Mouse (Mus musculus) heart, postnatal 25 days (tissue): Measurements from ENCODE around the gene C1galt1. TPM values are rescaled to one million over a fixed set of nuclear protein-coding genes. Genes with fewer than 3 reads are reported as not detected.

Experiments used
- DNase-seq: peaks from one replicate; pipeline ENCODE4 v3.0.0; 2022; ENCODE audit warnings: low spot score
- intact Hi-C: fragments of 180-260 bp; cut with DNase I; formaldehyde crosslinking; loops from one replicate; pipeline ENCODE4 v1.15.1; 2025
- total RNA-seq, 2 experiments: library from RNA; stranded (reverse); gene quantifications; 2 replicates each; pipeline ENCODE4 v1.2.3; 2021

The C1galt1 gene
- total RNA-seq, 2 experiments from 2014 or later, result 14.6 to 16.2 TPM

DNA sequence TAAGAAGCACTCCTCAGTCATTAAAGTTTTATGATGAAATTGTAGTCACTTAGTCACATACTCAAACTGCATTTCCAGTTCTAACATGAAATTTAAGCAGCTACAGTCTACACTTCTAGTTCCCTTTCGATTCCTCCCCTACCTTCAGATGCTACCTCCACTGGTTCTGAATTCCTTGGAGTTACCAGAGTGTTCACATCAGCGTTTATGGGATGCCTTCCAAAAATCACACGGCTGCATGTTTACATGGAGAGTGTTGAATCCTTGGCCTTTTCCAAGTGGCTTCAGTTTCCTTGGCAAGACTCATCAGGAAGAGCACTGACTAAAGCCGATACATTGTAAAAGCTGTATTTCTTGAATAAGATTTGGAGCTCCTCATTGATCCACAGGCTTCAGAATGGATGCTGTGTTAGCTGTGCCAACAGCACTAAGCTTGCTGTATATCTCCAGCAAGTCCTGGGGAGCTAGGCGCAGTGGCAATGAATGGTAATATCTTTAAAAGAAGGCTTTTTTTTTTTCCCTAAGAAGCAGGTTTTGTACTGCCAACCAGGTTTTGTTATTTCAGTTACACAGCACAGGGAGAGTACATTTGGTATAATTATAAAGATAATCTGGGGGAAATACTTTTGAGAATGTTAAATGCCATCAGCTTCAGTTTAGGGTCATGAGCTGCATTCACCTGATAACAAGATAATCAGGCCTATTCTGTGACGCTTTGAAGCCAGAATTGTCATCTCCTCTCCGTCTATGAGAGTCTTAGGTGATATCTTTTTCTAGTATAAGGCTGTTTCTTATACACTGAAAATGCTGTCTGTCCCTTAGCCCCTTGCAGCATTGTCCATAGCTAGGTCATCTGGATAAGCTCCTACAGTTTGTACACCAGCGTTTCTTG, 13.0 kb downstream of the C1galt1 start:
- DNase-seq, result no peak
- intact Hi-C loops, result no loop called here

DNA sequence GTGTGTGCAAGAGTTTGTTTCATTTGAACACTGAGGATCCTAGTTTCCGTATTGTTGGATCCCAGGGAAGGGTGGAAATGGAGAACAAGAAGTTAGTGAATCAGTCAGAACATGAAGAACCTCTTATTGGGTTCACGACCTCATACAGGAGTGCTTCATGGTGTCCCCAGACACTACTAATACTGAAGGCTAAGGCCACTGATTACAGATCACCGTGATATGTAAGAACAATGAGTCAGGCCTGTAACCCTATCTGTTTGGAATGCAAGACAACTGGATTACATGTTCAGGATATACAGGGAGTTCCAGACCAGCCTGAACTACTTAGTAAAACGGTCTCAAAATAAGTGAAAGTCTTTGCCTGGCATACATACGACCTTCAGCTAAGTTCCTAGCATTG, 13.9 kb downstream of the C1galt1 start:
- no peak for DNase-seq
- intact Hi-C loops, result no loop called here

DNA sequence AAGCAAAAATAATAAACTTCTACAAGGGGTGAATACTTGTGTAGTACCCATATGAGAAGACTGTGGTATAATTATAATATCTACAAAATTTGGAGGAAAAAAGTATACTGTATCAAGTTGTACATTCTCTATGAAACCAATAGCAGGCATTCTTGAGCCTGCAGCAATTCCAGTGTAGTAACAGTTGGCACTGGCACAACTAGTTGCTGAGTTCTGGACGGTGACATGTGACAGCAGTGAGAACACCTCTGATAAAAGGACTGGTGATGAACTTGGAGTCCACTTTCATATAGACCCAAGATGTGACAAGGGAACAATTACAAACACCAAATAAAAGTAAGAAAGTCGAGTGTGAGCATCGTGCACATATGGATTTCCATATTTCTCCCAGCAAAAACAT, 14.5 kb downstream of the C1galt1 start:
- intact Hi-C loops, result no loop called here
- no peak for DNase-seq

DNA sequence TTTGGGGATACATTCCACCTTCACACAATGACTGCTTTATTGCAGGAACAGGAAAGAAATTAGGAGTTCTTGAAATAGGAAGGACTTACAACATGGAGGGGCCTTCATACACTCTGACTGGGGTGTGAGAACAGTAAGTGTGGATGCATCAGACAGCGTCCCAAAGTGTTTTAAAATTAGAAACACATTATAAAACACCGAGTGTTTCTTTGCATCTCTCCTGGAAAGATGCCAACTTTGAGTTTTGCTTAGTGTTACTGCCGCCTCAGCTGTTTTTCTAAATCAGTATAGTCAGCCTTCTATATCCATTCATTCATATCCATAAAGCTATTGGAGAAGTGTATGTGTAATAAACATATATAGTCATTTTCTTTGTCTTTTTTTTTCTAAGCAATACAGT, 16.4 kb downstream of the C1galt1 start:
- DNase-seq, result no peak
- intact Hi-C loops, result no loop called here

DNA sequence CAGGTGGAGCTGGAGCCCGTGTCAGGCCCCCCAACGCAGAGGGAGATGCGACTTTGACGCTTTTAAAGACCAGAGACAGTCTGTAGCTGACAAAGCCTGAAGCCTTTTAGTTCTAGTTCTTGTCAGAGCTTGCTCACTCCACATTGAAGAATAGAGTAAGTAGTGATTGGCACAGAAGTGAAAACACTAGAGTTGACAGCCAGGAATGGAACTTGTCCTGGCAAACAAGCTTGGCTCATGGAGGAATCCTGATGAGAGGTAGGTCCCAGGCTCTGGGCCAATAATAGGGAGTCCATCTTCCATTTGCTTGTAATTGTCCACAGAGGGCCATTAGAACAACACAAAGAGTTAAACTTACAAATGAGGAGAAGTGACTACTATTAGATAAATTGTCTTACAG, 18.7 kb downstream of the C1galt1 start:
- no peak for DNase-seq
- intact Hi-C loops, result no loop called here

DNA sequence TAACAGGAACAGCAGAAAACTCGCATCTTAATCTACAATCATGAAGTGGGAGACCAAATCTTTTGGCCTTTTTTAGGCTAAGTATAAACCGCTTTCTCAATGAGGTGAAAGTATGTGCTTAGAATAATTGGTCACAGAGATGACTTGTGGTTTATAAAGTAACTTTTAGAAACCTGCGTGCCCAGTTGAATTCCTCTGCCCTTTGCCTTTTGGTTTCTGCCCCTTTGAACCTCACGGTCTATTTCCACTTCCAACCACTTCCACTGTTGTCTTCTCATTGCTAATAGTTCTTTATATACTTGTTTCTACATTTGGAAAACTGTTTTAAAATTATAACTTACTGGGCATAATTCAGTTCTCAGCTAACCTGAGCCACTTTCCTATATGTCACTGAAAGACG, 32.2 kb downstream of the C1galt1 start:
- intact Hi-C loops, result no loop called here
- no peak for DNase-seq

DNA sequence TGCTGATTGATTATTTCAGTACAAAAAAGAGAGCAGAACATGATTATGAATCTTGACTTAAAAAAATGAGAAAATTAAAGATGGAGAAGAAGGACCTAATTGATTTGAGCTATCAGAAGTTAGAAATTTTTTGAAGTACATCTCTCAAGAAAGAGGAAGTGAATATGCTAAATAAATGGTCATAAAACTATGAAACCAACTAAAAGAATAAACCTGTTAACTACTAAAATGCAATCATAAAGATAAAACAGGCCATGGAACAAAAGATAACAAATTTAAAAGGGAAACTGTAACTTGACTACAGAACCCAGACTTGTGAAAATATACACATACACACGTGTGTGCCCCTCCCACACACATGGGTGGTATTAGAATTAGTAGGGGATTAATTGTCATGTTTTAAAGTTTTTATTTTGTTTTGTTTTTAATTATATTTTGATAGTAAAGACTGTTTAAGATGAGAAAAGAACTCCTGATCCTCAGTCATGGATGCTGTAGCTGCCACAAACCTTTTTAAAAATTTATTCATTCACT, 37.0 kb downstream of the C1galt1 start:
- intact Hi-C loops, result loop anchor here (5.0 kb wide), 1 partner anchor 39 kb away; the partner anchor contains the start of gene C1galt1

DNA sequence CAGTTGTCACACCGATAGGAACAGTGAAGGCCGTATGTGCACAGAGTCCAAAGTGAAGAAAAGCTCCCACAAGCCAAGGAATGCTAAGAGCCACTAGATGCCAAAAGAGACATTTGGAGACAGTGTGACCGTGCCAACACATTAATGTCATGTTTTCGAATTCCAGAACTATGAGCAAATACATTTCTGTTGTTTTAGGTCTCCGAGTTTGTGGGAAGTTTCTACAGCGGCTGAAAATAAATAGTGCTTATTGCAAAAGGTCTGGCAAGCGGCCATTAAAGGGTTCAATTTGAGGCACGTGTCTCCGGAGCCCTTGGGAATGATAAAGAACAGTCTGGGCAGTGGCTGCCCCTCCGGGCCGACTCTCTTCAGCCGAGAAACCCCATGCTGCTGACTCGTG, 37.9 kb downstream of the C1galt1 start:
- DNase-seq, result peak; percentile 33
- intact Hi-C loops, result loop anchor here (5.0 kb wide), 1 partner anchor 40 kb away; the partner anchor contains the start of gene C1galt1

More for the DNA sequence above, 37.0 kb downstream of the C1galt1 start:
- no peak for DNase-seq

DNA sequence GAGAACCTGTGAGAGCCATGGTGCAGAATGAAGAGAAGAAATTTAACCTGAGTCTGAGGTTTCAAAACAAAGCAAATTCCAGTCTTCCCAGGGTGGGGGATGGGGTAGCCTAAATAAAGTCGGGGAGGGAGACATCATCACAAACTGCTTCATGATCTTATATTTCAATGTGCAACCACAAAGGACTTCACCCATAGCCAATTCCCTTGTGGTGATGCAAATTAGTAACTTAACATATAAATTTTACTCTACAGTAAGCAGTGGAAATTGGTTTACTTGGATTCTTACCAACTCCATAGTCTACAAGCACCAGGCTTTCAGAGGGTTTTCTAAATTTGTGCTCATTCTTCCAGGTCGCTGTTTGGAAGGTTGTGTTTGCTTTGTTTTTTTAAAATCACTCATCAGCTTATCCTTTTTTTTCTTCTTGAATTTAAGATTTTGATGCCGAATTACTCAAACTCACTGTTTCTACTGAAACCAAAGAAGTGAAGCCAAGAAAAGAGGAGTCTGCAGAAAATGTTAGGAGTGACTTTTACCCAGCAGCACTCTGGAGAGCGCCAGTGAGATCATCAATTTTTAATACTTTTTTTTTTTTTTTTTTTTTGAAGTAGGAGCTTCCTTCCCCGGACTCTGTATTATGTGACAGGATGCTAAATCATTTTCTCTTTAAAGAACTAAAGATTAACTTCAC, 41.5 kb downstream of the C1galt1 start:
- intact Hi-C loops, result no loop called here
- DNase-seq, result no peak

DNA sequence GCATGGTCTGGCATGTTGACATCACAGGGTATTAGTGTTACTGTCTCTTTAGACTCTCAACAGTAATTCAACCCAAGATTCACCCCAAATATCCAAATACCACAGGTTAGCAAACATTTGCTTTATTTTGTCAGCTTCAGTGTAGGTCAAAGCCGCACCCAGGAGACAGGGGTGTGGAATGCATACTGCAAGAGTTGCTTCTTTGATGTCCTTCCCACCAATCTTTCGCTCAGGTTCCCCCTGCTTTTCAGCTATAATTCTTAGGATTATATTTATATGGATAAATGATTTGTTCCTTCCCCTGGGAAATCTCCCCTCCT, 42.0 kb downstream of the C1galt1 start:
- DNase-seq, result no peak
- intact Hi-C loops, result no loop called here

DNA sequence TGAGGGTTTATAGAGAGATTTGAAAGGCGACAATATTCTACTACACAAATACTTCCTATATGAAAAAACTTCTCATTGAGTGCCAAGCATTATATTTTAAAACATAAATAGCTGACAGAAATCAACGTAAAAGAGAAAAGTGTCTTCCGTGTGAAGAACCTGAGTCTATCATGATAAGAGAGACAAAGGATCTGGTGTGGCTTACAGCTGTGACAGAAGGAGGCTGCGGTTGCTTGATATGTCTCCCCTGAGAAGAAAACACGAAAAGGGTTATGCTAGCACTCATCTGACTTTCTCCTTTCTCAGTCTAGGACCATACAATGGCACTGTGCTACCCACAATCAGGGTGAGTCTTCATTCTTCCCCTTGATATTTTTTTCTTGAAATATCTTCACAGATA, 51.7 kb downstream of the C1galt1 start:
- no peak for DNase-seq
- intact Hi-C loops, result no loop called here

DNA sequence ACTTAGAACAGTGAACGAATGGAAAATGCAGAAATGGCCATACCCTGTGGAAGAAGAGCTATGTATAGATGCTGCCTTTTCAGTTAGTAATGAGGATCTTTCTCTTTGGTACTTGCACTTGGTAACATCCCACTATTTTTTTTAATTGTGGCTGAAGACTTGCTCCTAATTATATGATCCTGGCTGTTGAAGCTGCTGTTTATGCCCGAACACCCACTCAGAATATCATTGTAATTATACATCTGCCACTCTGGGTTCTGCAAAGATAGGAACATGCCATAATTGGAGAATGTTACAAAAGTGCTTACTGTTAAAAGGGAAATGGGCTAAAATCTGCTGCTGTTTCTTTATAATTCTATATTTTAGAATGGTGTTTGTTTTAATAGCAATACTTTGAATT, 67.4 kb downstream of the C1galt1 start:
- DNase-seq, result no peak
- intact Hi-C loops, result no loop called here

Other genes with a start within 250 kb of the C1galt1 start
- gene Asns, start 151.6 kb upstream of the C1galt1 start, total RNA-seq, result 1 to 10 TPM; 3.7 to 4.4 TPM